Mouse (Mus musculus) ES-Bruce4 (cell line): ENCODE results near the gene Cxxc4. TPM values are rescaled to one million over a fixed set of nuclear protein-coding genes. Genes with fewer than 3 reads are reported as not detected.
A peak's percentile ranks its signal among the peaks of the same experiment; 100 is the strongest.

ENCODE experiments used
- H3K27ac ChIP-seq: 2 replicates; pipeline ENCODE4 v1.5.1; 2012; ENCODE audit warnings: low read length, inconsistent platforms; ENCODE audit not compliant: insufficient read depth
- H3K27me3 ChIP-seq: 2 replicates; pipeline ENCODE4 v1.6.1; 2012; ENCODE audit warnings: mild to moderate bottlenecking, low read length, inconsistent platforms; ENCODE audit not compliant: control insufficient read depth, poor library complexity, insufficient read depth, severe bottlenecking
- H3K36me3 ChIP-seq: 2 replicates; pipeline ENCODE4 v1.6.1; 2012; ENCODE audit warnings: inconsistent platforms, mild to moderate bottlenecking, low read length, moderate library complexity; ENCODE audit not compliant: control insufficient read depth, poor library complexity, insufficient read depth, severe bottlenecking
- H3K4me1 ChIP-seq: one replicate; pipeline ENCODE4 v1.8.1; 2011; ENCODE audit warnings: low read length; ENCODE audit not compliant: control insufficient read depth, insufficient read depth
- H3K4me3 ChIP-seq: 2 replicates; pipeline ENCODE4 v1.5.1; 2011; ENCODE audit warnings: low read depth, mild to moderate bottlenecking, low read length
- H3K9ac ChIP-seq: 2 replicates; pipeline ENCODE4 v1.6.1; 2012; ENCODE audit warnings: low read depth, mild to moderate bottlenecking, inconsistent platforms; ENCODE audit not compliant: poor library complexity, severe bottlenecking
- H3K9me3 ChIP-seq: replicated peaks from 2 replicates; pipeline ENCODE4 v1.6.1; 2012; ENCODE audit warnings: mild to moderate bottlenecking, low read length, inconsistent platforms; ENCODE audit not compliant: control insufficient read depth, poor library complexity, insufficient read depth, severe bottlenecking
- CTCF ChIP-seq: IDR thresholded peaks from one replicate; pipeline ENCODE4 v1.8.1; 2011; ENCODE audit warnings: low read depth, low read length
- EP300 ChIP-seq: IDR thresholded peaks from 2 replicates; pipeline ENCODE4 v1.6.1; 2011; ENCODE audit warnings: low read depth, low read length; ENCODE audit not compliant: insufficient read depth
- POLR2A ChIP-seq: IDR thresholded peaks from one replicate; pipeline ENCODE4 v1.8.1; 2011; ENCODE audit warnings: low read length; ENCODE audit not compliant: insufficient read depth
- polyA plus RNA-seq: library from polyadenylated mRNA; stranded (reverse); fragments of >200 nt; gene quantifications from 2 replicates; pipeline ENCODE4 v1.2.4, GENCODE M21; 2011; ENCODE audit warnings: low read depth; ENCODE audit not compliant: missing spikeins, insufficient read depth, insufficient read length

Cxxc4 gene
- polyA plus RNA-seq, 1 experiment, result 2.9 TPM

GRCm38 (mm10) chr3:134221002-134221401 lies 15.3 kb upstream of the Cxxc4 start:
- Histone ChIP-seq H3K9me3 (no peaks in the 10 kb centered on the region; the same call in 1 of the 2 replicates), H3K27ac (no peak overlapping the region), H3K4me3 (no peak overlapping the region), H3K27me3 (no peaks in the 10 kb centered on the region), H3K9ac (no peak overlapping the region), H3K36me3 (no peaks in the 10 kb centered on the region), H3K4me1 (no peaks in the 10 kb centered on the region)
- TF ChIP-seq EP300 (no peak), POLR2A (no peak), CTCF (no peak)

GRCm38 (mm10) chr3:134222593-134222992 lies 13.7 kb upstream of the Cxxc4 start:
- Histone ChIP-seq H3K9ac (no peak overlapping the region), H3K4me3 (no peak overlapping the region), H3K27ac (no peak overlapping the region), H3K27me3 (no peaks in the 10 kb centered on the region), H3K36me3 (no peaks in the 10 kb centered on the region), H3K4me1 (no peaks in the 10 kb centered on the region), H3K9me3 (no peaks in the 10 kb centered on the region; the same call in 1 of the 2 replicates)
- no peak for TF ChIP-seq CTCF
- no peak for TF ChIP-seq EP300
- TF ChIP-seq POLR2A, result no peak

DNA sequence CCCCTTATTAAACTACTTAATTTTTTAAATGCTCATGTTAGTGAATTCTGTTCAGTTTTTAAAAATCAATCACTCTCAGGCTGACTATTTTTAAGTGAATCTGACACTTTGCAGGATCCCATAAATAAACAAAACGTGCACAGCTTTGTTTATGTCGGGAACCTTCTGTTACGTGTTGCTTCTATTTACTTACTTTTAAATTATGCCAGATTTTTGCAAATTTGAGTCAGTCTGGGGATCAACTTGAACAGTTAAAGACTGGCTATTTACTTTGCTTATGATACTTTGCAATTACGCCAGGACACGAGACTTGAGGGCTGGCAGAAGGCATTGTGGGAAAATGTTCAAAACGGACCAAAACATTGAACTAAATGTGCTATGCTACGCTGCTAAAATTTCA lies 12.3 kb upstream of the Cxxc4 start:
- Histone ChIP-seq H3K9me3 (no peaks in the 10 kb centered on the region; the same call in 1 of the 2 replicates), H3K27ac (no peak overlapping the region), H3K27me3 (no peaks in the 10 kb centered on the region), H3K36me3 (no peaks in the 10 kb centered on the region), H3K9ac (no peak overlapping the region), H3K4me1 (no peaks in the 10 kb centered on the region), H3K4me3 (no peak overlapping the region)
- TF ChIP-seq POLR2A, result no peak
- TF ChIP-seq EP300, result no peak
- TF ChIP-seq CTCF, result no peak

GRCm38 (mm10) chr3:134225928-134226327 lies 10.4 kb upstream of the Cxxc4 start:
- no peak overlapping the region for H3K27ac ChIP-seq
- no peak overlapping the region for H3K4me3 ChIP-seq
- H3K27me3 ChIP-seq, result no peaks in the 10 kb centered on the region

GRCm38 (mm10) chr3:134232753-134233152 lies 3.5 kb upstream of the Cxxc4 start:
- H3K4me1 ChIP-seq, result no peaks in the 10 kb centered on the region
- TF ChIP-seq EP300, result no peak
- TF ChIP-seq POLR2A, result no peak
- H3K27me3 ChIP-seq, result peaks cover 11% of the 10 kb centered on the region
- H3K36me3 ChIP-seq, result no peaks in the 10 kb centered on the region
- H3K4me3 ChIP-seq, result no peak overlapping the region
- H3K27ac ChIP-seq, result no peak overlapping the region
- no peaks in the 10 kb centered on the region for H3K9me3 ChIP-seq
- no peak overlapping the region for H3K9ac ChIP-seq

More at GRCm38 (mm10) chr3:134225928-134226327, 10.4 kb upstream of the Cxxc4 start:
- TF ChIP-seq CTCF (no peak), POLR2A (no peak), EP300 (no peak)
- Histone ChIP-seq H3K36me3 (no peaks in the 10 kb centered on the region), H3K9ac (no peak overlapping the region), H3K9me3 (no peaks in the 10 kb centered on the region; the same call in 1 of the 2 replicates), H3K4me1 (no peaks in the 10 kb centered on the region)

GRCm38 (mm10) chr3:134235491-134236413 lies 532 bp upstream of the Cxxc4 start:
- H3K4me1 ChIP-seq, result no peaks in the 10 kb centered on the region
- peak overlapping the region; percentile 78 for H3K4me3 ChIP-seq
- H3K27ac ChIP-seq, result no peak overlapping the region
- H3K9me3 ChIP-seq, result no peaks in the 10 kb centered on the region
- peak overlapping the region; percentile 57; the same call in 1 of the 2 replicates for H3K9ac ChIP-seq
- TF ChIP-seq POLR2A (no peak), CTCF (no peak), EP300 (no peak)
- H3K27me3 ChIP-seq, result peaks cover 20% of the 10 kb centered on the region
- no peaks in the 10 kb centered on the region for H3K36me3 ChIP-seq
